Mouse (Mus musculus): ENCODE data around the gene Gm20696.

- TF ChIP-seq CTCF (IDR thresholded peaks at IDR 0.05; ENCODE audit: borderline replicate concordance, extremely low read depth, insufficient read depth, insufficient read length) (no peak), POLR2A (IDR thresholded peaks at IDR 0.05; ENCODE audit: borderline replicate concordance, extremely low read depth, insufficient read depth, insufficient read length, poor library complexity, severe bottlenecking) (no peak)
Measured at GRCm38 (mm10) chr6:99711576-99712101, 45.0 kb upstream of the Gm20696 start.

All from brain, embryonic 14.5 days (tissue).